Mouse (Mus musculus): Measurements from ENCODE around the gene Amd1. TPM values are rescaled to one million over a fixed set of nuclear protein-coding genes. Genes with fewer than 3 reads are reported as not detected.

Amd1 gene
- polyA plus RNA-seq, 1 experiment: 34.0 TPM

- Histone ChIP-seq H3K79me2 (ENCODE audit: control insufficient read depth, insufficient read depth) (peaks cover 39% of the 10 kb centered on the region), H3K4me2 (ENCODE audit: low read depth) (peak within 1 kb of the TSS; percentile 94), H3K27me3 (ENCODE audit: control insufficient read depth, insufficient read depth, insufficient read length) (no peaks in the 10 kb centered on the region), H3K36me3 (ENCODE audit: control insufficient read depth, insufficient read depth) (peaks cover 26% of the 10 kb centered on the region), H3K4me3 (peak within 1 kb of the TSS; percentile 83), H3ac (ENCODE audit: control insufficient read depth, insufficient read length) (peak within 1 kb of the TSS; percentile 55)
- TF ChIP-seq CEBPB (IDR thresholded peaks at IDR 0.05; ENCODE audit: insufficient read depth, poor library complexity, severe bottlenecking) (no peak), POLR2AphosphoS2 (IDR thresholded peaks at IDR 0.05; ENCODE audit: insufficient read length, low read depth) (peak; percentile 87), USF1 (IDR thresholded peaks at IDR 0.05; ENCODE audit: low read depth) (peak; percentile 28), POLR2A (IDR thresholded peaks at IDR 0.05; ENCODE audit: insufficient read length, low read depth) (peak; percentile 64), TCF3 (IDR thresholded peaks at IDR 0.05; ENCODE audit: insufficient read length, low read depth) (no peak), MYOD1 (IDR thresholded peaks at IDR 0.05; ENCODE audit: control insufficient read depth in 1 of 3, insufficient read length in 2 of 3, low read depth in 2 of 3) (peak in 1 of 3 experiments; percentile 39), E2F4 (IDR thresholded peaks at IDR 0.05; ENCODE audit: insufficient read depth) (no peak), SRF (IDR thresholded peaks at IDR 0.05; ENCODE audit: control insufficient read depth, insufficient read length, low read depth) (peak; percentile 28), REST (IDR thresholded peaks at IDR 0.05; ENCODE audit: insufficient read depth, insufficient read length) (no peak), MAX (IDR thresholded peaks at IDR 0.05; ENCODE audit: low read depth) (peak; percentile 74), MYOG (IDR thresholded peaks at IDR 0.05; ENCODE audit: control insufficient read depth in 1 of 3, insufficient read depth in 1 of 3, insufficient read length in 2 of 3, low read depth in 2 of 3) (no peak), TCF12 (IDR thresholded peaks at IDR 0.05; ENCODE audit: insufficient read depth, poor library complexity, severe bottlenecking) (no peak)
These were observed 55.4 kb downstream of the Amd1 start, which contains the start of gene Rpf2 for GRCm38 (mm10) chr10:40246374-40247165. Gene Rpf2 (minus strand): TSS chr10:40247036.

- TF ChIP-seq USF1 (IDR thresholded peaks at IDR 0.05; ENCODE audit: low read depth): no peak
- H3K4me3 ChIP-seq: no peak overlapping the region
- H3K4me2 ChIP-seq (ENCODE audit: low read depth): no peak overlapping the region
- peaks cover 12% of the 10 kb centered on the region for H3K79me2 ChIP-seq (ENCODE audit: control insufficient read depth, insufficient read depth)
- H3K36me3 ChIP-seq (ENCODE audit: control insufficient read depth, insufficient read depth): peaks cover 45% of the 10 kb centered on the region
- no peak overlapping the region for H3ac ChIP-seq (ENCODE audit: control insufficient read depth, insufficient read length)
- no peaks in the 10 kb centered on the region for H3K27me3 ChIP-seq (ENCODE audit: control insufficient read depth, insufficient read depth, insufficient read length)
These were observed 64.2 kb downstream of the Amd1 start for GRCm38 (mm10) chr10:40237826-40238225.

Other genes starting within 250 kb of the Amd1 start
- gene Slc16a10, start 159.9 kb downstream of the Amd1 start, polyA plus RNA-seq (2012; fragmentation: generic; extraction: Trizol): 3.5 TPM
- gene Rpf2, start 55.1 kb downstream of the Amd1 start, polyA plus RNA-seq (2012; fragmentation: generic; extraction: Trizol): 22.3 TPM
- gene Gtf3c6, start 44.1 kb downstream of the Amd1 start, polyA plus RNA-seq (2012; fragmentation: generic; extraction: Trizol): 24.5 TPM
- gene Cdk19, start 37.4 kb upstream of the Amd1 start, polyA plus RNA-seq (2012; fragmentation: generic; extraction: Trizol): 5.3 TPM